Mouse (Mus musculus) CH12.LX (cell line): Measurements from ENCODE around the gene Slc24a3. TPM values are rescaled to one million over a fixed set of nuclear protein-coding genes. Genes with fewer than 3 reads are reported as not detected.

Source experiments
- DNase-seq: peaks from one replicate; pipeline ENCODE4 v3.0.0-alpha.2; 2013; ENCODE audit errors: extremely low read depth
- H3K27ac ChIP-seq: 2 replicates; pipeline ENCODE4 v1.5.1; 2012; ENCODE audit warnings: low read depth, mild to moderate bottlenecking, control low read depth, moderate library complexity; ENCODE audit not compliant: insufficient read depth
- H3K27me3 ChIP-seq: replicated peaks from 2 replicates; pipeline ENCODE3; 2012; ENCODE audit warnings: inconsistent platforms
- H3K36me3 ChIP-seq, 2 experiments: replicated peaks in 1 of 2; 2 replicates each; pipeline versions ENCODE3 to v1.6.1; 2012; ENCODE audit warnings: inconsistent platforms in 1 of 2, low read length in 1 of 2, mild to moderate bottlenecking in 1 of 2, mixed read lengths in 1 of 2, moderate library complexity in 1 of 2; ENCODE audit not compliant: control insufficient read depth in 1 of 2, insufficient read depth in 1 of 2
- H3K4me1 ChIP-seq, 2 experiments: 2 replicates each; pipeline ENCODE4 v1.6.1; 2012; ENCODE audit warnings: inconsistent platforms in 1 of 2, moderate library complexity in 1 of 2; ENCODE audit not compliant: insufficient read depth in 2 of 2, control insufficient read depth in 1 of 2
- H3K4me2 ChIP-seq: 2 replicates; pipeline ENCODE4 v1.6.1; 2012; ENCODE audit warnings: low read depth, mild to moderate bottlenecking, control low read depth; ENCODE audit not compliant: poor library complexity, insufficient read depth, severe bottlenecking
- H3K4me3 ChIP-seq, 3 experiments: fragments of 150-350 bp in 1 of 3; sonication (generic) in 1 of 3; replicated peaks in 1 of 3; 2 replicates each; pipeline versions ENCODE3 to v1.5.1; 2011 to 2012; ENCODE audit warnings: low read depth in 2 of 3, low read length in 2 of 3, mild to moderate bottlenecking in 2 of 3, moderate library complexity in 2 of 3, control low read depth in 1 of 3, improper control_type of control experiment in 1 of 3, inconsistent platforms in 1 of 3, mixed read lengths in 1 of 3; ENCODE audit not compliant: poor library complexity in 1 of 3
- H3K79me2 ChIP-seq: replicated peaks from 2 replicates; pipeline ENCODE4 v1.6.1; 2012; ENCODE audit warnings: mild to moderate bottlenecking, moderate library complexity; ENCODE audit not compliant: control insufficient read depth, poor library complexity, insufficient read depth, severe bottlenecking; ENCODE audit errors: extremely low read depth
- H3K9ac ChIP-seq: 2 replicates; pipeline ENCODE4 v1.6.1; 2012; ENCODE audit warnings: low read depth, mild to moderate bottlenecking, control low read depth, moderate library complexity; ENCODE audit not compliant: insufficient read depth
- H3K9me3 ChIP-seq: replicated peaks from 2 replicates; pipeline ENCODE3; 2012; ENCODE audit warnings: low read length, inconsistent platforms, mixed read lengths
- CHD1 ChIP-seq: IDR thresholded peaks from 2 replicates; pipeline ENCODE4 v1.6.1; 2012; ENCODE audit warnings: low read depth, low read length, improper control_type of control experiment, inconsistent platforms
- CHD2 ChIP-seq: IDR thresholded peaks from 2 replicates; pipeline ENCODE4 v1.6.1; 2011; ENCODE audit warnings: low read length, improper control_type of control experiment
- CTCF ChIP-seq, 2 experiments: IDR thresholded peaks in 1 of 2; conservative IDR thresholded peaks in 1 of 2; 2 replicates each; pipeline ENCODE4 v1.5.1; 2011 to 2012; ENCODE audit warnings: low read depth in 2 of 2, low read length in 2 of 2, improper control_type of control experiment in 1 of 2, inconsistent platforms in 1 of 2, mild to moderate bottlenecking in 1 of 2, moderate library complexity in 1 of 2
- GABPA ChIP-seq: IDR thresholded peaks from 2 replicates; pipeline ENCODE4 v1.6.1; 2012; ENCODE audit warnings: low read depth, low read length, improper control_type of control experiment, inconsistent platforms; ENCODE audit not compliant: insufficient replicate concordance
- HCFC1 ChIP-seq: IDR thresholded peaks from 2 replicates; pipeline ENCODE4 v1.6.1; 2012; ENCODE audit warnings: low read depth, mild to moderate bottlenecking, inconsistent platforms, low read length, improper control_type of control experiment
- IRF4 ChIP-seq: IDR thresholded peaks from 2 replicates; pipeline ENCODE4 v1.6.1; 2014; ENCODE audit warnings: low read depth, mild to moderate bottlenecking, inconsistent platforms, low read length, improper control_type of control experiment
- JUND ChIP-seq: conservative IDR thresholded peaks from 2 replicates; pipeline ENCODE4 v1.6.1; 2011; ENCODE audit warnings: low read depth, low read length, improper control_type of control experiment
- MAFK ChIP-seq: IDR thresholded peaks from 2 replicates; pipeline ENCODE4 v1.6.1; 2011; ENCODE audit warnings: low read length, improper control_type of control experiment; ENCODE audit not compliant: insufficient replicate concordance
- MXI1 ChIP-seq: IDR thresholded peaks from 2 replicates; pipeline ENCODE4 v1.6.1; 2011; ENCODE audit warnings: mild to moderate bottlenecking, low read depth, low read length, improper control_type of control experiment
- MYC ChIP-seq: IDR thresholded peaks from 2 replicates; pipeline ENCODE4 v1.6.1; 2011; ENCODE audit warnings: low read depth, mild to moderate bottlenecking, improper control_type of control experiment, low read length
- NELFE ChIP-seq: IDR thresholded peaks from 2 replicates; pipeline ENCODE4 v1.6.1; 2011; ENCODE audit warnings: low read depth, low read length, improper control_type of control experiment
- NRF1 ChIP-seq: IDR thresholded peaks from 2 replicates; pipeline ENCODE4 v1.6.1; 2014; ENCODE audit warnings: low read depth, mild to moderate bottlenecking, inconsistent platforms, low read length, improper control_type of control experiment, moderate library complexity
- POLR2A ChIP-seq: IDR thresholded peaks from 2 replicates; pipeline ENCODE4 v1.6.1; 2011; ENCODE audit warnings: low read depth, mild to moderate bottlenecking, improper control_type of control experiment, low read length
- POLR2AphosphoS2 ChIP-seq: IDR thresholded peaks from 2 replicates; pipeline ENCODE4 v1.6.1; 2011; ENCODE audit warnings: low read depth, low read length, improper control_type of control experiment
- RAD21 ChIP-seq: IDR thresholded peaks from 2 replicates; pipeline ENCODE4 v1.6.1; 2011; ENCODE audit warnings: low read depth, mild to moderate bottlenecking, low read length, improper control_type of control experiment, moderate library complexity
- SIN3A ChIP-seq: IDR thresholded peaks from 2 replicates; pipeline ENCODE4 v1.6.1; 2012; ENCODE audit warnings: low read length, improper control_type of control experiment, inconsistent platforms
- USF1 ChIP-seq: IDR thresholded peaks from 2 replicates; pipeline ENCODE4 v1.6.1; 2014; ENCODE audit warnings: low read depth, mild to moderate bottlenecking, inconsistent platforms, low read length, improper control_type of control experiment
- ZC3H11A ChIP-seq: IDR thresholded peaks from 2 replicates; pipeline ENCODE4 v1.6.1; 2012; ENCODE audit warnings: low read depth, mild to moderate bottlenecking, inconsistent platforms, low read length, improper control_type of control experiment
- ZKSCAN1 ChIP-seq: IDR thresholded peaks from 2 replicates; pipeline ENCODE4 v1.6.1; 2012; ENCODE audit warnings: low read depth, inconsistent platforms, low read length, improper control_type of control experiment, borderline replicate concordance
- ZMIZ1 ChIP-seq: IDR thresholded peaks from 2 replicates; pipeline ENCODE4 v1.6.1; 2012; ENCODE audit warnings: low read depth, mild to moderate bottlenecking, inconsistent platforms, low read length, improper control_type of control experiment
- ZNF384 ChIP-seq: IDR thresholded peaks from 2 replicates; pipeline ENCODE4 v1.6.1; 2012; ENCODE audit warnings: low read depth, low read length, improper control_type of control experiment, inconsistent platforms
- dilution Hi-C: fragments of 300-500 bp; cut with MboI; formaldehyde crosslinking; loops from 2 replicates; pipeline ENCODE4 v1.14.3; 2020; ENCODE audit warnings: low sequenced_read_pairs; ENCODE audit not compliant: extremely low pct_unique_long_range_greater_than_20kb, extremely low pct_ligation_motif_present
- in situ Hi-C: fragments of 300-500 bp; cut with MboI; formaldehyde crosslinking; loops from 3 replicates; pipeline ENCODE4 v1.14.3; 2019; ENCODE audit warnings: low sequenced_read_pairs, low pct_ligation_motif_present, low pct_unique_long_range_greater_than_20kb, mixed read lengths
- polyA plus RNA-seq: library from polyadenylated mRNA; unstranded; fragments of >175 nt; gene quantifications from 2 replicates; pipeline ENCODE4 v1.2.1, GENCODE M21; 2012; ENCODE audit warnings: low read depth; ENCODE audit not compliant: insufficient read length
- total RNA-seq, 2 experiments: library from RNA; depleted of rRNA; stranded (reverse); fragments of 300-350 nt in 1 of 2; fragments of >200 nt in 1 of 2; gene quantifications; 2 replicates each; pipeline ENCODE4 v1.2.3; 2012 to 2014

Gene Slc24a3
- total and polyA plus RNA-seq, 3 experiments, result not detected

DNA sequence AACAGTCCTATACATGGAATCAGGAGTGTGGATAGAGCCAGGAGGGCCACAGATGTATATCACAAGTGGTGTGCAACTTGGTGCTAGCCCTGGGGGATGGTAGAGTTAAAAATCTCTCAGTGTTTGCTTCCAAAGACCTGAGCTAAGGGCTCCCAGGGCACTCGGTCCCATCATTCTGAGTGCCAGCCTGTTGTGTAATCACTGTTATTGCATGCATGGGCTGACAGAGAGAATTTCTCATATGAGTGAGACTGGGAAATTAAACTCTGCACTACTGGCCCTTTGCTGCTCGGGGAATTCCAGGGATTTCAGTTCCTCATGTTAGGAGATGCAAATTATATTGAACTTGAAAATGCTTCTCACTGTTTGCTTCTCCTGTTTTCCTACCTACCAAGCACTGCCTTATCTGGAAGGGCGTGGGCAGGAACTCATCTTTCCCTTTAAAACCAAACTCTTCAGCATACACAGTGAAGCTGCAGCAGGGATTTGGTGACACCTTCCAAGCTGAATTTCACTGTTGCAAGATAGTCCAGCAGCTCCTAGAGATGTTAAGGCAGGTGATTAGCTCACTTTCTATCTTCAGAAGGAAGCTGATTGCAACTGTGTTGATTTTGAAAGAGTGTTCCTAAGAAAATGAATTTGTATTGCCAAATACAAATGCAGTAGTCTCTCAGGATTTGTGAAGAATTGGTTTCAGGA is 426.2 kb downstream of the Slc24a3 start:
- no peaks in the 10 kb centered on the region for H3K79me2 ChIP-seq
- no peak overlapping the region for H3K4me2 ChIP-seq
- no peak overlapping the region for H3K9ac ChIP-seq
- peaks cover 0 to 5% of the 10 kb centered on the region in 2 experiments; a peak in 1 of 4 replicates for H3K4me1 ChIP-seq
- no peak overlapping the region for H3K27ac ChIP-seq
- no peak for TF ChIP-seq CHD2
- TF ChIP-seq IRF4, result no peak
- TF ChIP-seq CHD1, result no peak
- no peak for TF ChIP-seq ZC3H11A
- no peak for TF ChIP-seq POLR2A
- no peak for TF ChIP-seq SIN3A
- TF ChIP-seq POLR2AphosphoS2, result no peak
- no peak for TF ChIP-seq USF1
- TF ChIP-seq ZMIZ1, result no peak
- no peak for TF ChIP-seq RAD21
- TF ChIP-seq ZKSCAN1, result no peak
- no peak for TF ChIP-seq NELFE
- TF ChIP-seq MYC, result no peak
- TF ChIP-seq CTCF (conservative IDR thresholded peaks at IDR 0.05 in 1 of 2, IDR thresholded peaks at IDR 0.05 in 1 of 2; ENCODE audit: low read depth in 2 of 2, low read length in 2 of 2), result no peak
- TF ChIP-seq MXI1, result no peak
- no peak for TF ChIP-seq MAFK
- no peak for TF ChIP-seq ZNF384
- no peak for TF ChIP-seq NRF1
- in situ Hi-C loops (loop anchor here (25.0 kb wide), 1 partner anchor 431 kb away; the partner anchor contains the start of gene Slc24a3), dilution Hi-C loops (no loop called here)
- H3K27me3 ChIP-seq, result peaks cover 22% of the 10 kb centered on the region
- H3K36me3 ChIP-seq, result no peaks in the 10 kb centered on the region
- DNase-seq, result no peak
- H3K4me3 ChIP-seq, result no peak overlapping the region
- peaks cover 8% of the 10 kb centered on the region for H3K9me3 ChIP-seq

DNA sequence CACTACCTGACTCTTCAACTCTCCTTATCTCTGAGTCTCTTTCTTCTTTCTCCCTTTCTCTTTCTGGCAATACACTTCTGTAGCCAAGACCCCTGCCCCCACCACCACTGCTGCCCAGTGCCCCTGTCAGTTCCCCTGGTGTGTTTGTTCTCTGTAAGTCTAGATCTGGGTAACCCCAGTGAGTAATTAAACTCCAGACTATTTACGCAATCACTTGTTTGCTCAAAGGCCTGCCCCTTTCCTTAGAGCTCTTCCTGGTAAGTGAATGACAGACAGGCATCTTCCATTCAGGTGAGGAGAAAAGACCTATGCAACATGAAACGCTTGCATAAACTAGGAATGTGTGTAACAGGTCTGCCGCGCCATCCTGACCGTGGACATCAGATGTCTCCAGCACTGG is 430.3 kb downstream of the Slc24a3 start:
- H3K79me2 ChIP-seq, result no peaks in the 10 kb centered on the region
- H3K27me3 ChIP-seq, result peaks cover 32% of the 10 kb centered on the region
- H3K4me3 ChIP-seq, result no peak overlapping the region
- H3K9ac ChIP-seq, result no peak overlapping the region
- in situ Hi-C loops, result loop anchor here (25.0 kb wide), 1 partner anchor 436 kb away; the partner anchor contains the start of gene Slc24a3
- H3K36me3 ChIP-seq, result no peaks in the 10 kb centered on the region
- H3K9me3 ChIP-seq, result peaks cover 6% of the 10 kb centered on the region
- DNase-seq, result no peak
- no peak overlapping the region for H3K27ac ChIP-seq
- dilution Hi-C loops, result no loop called here
- no peak overlapping the region for H3K4me2 ChIP-seq
- TF ChIP-seq JUND, result no peak
- TF ChIP-seq GABPA, result no peak
- TF ChIP-seq NRF1, result no peak
- no peak for TF ChIP-seq POLR2AphosphoS2
- TF ChIP-seq ZC3H11A, result no peak
- TF ChIP-seq MXI1, result no peak
- no peak for TF ChIP-seq ZMIZ1
- no peak for TF ChIP-seq HCFC1
- TF ChIP-seq, all 38 proteins: peak for 0
- peaks cover 0 to 5% of the 10 kb centered on the region in 2 experiments; a peak in 1 of 4 replicates for H3K4me1 ChIP-seq
